Mouse (Mus musculus): Measurements from ENCODE around the gene Arl6ip4.

GRCm38 (mm10) chr5:124086876-124087275, 29.0 kb upstream of the Arl6ip4 start:
- TF ChIP-seq CTCF (IDR thresholded peaks at IDR 0.05), result no peak
- no peak for TF ChIP-seq POLR2A (IDR thresholded peaks at IDR 0.05; ENCODE audit: insufficient read depth, low read depth, low read length)
- no peak for TF ChIP-seq EP300 (IDR thresholded peaks at IDR 0.05; ENCODE audit: insufficient read depth, low read depth, low read length)
